Mouse (Mus musculus) frontal cortex, adult 2 months (tissue): ENCODE data around the gene Stk31. TPM values are rescaled to one million over a fixed set of nuclear protein-coding genes. Genes with fewer than 3 reads are reported as not detected.
A peak's percentile ranks its signal among the peaks of the same experiment; 100 is the strongest.
"Not testable (repeated sequence)": the region's sequence is repeated elsewhere in the genome, so short reads cannot be mapped to it uniquely, and the experiment has no call there.

ENCODE experiments used
- DNase-seq, 2 experiments: peaks; one replicate each; pipeline ENCODE4 v3.0.0; 2022; ENCODE audit warnings: low spot score in 1 of 2; ENCODE audit errors: extremely low spot score in 1 of 2
- polyA plus RNA-seq: library from polyadenylated mRNA; depleted of rRNA; stranded (reverse); fragments of >200 nt; gene quantifications from 2 replicates; pipeline ENCODE4 v1.2.3, GENCODE M21; 2012; rRNA removed

Gene Stk31
- polyA plus RNA-seq, result 0.06 and 0.08 TPM in 2 replicates

DNA sequence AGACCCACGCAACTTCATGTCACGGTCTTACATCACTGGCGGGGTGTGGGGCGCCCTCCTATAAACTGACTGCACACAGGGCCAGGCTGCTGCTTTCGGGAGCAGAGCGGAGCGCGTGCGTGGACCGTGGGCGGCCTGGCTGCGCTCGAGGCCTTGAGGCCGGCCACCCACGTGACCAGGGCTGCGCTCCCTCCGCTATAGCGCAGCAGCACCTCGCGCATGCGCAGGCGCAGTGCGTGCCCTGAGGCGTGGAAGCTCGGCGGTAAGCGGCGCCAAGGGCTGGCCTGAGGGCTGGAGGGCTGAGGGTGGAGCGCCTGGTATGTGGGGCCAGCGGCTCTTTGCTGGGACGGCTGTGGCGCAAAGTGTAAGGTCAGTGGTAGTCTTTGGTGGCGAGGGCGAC, at the start of gene Stk31:
Stk31 (plus strand) TSS at position 289 of the 400 bp plus-strand sequence.
- DNase-seq, result peak in 1 of 2 experiments; percentile 7

DNA sequence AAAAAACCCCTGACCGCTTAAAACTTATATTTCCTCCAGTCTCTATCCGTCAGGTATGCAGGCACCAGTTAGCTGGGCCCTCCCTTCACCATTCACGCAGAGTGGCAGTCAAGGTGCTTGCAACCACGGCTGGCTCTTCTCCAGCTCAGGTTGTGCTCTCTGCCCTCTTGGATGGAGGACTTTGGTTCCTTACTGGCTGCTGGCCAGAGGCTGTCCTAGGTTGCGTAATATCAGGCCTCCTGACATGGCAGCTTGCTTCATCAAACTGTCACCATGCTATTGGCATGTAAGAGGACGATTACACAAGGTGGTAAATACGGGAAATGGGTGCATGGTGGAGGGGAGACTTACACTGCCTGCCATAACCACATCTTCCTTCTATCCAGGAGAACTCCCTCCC, 45.6 kb upstream of the Stk31 start:
- DNase-seq, result no peak

DNA sequence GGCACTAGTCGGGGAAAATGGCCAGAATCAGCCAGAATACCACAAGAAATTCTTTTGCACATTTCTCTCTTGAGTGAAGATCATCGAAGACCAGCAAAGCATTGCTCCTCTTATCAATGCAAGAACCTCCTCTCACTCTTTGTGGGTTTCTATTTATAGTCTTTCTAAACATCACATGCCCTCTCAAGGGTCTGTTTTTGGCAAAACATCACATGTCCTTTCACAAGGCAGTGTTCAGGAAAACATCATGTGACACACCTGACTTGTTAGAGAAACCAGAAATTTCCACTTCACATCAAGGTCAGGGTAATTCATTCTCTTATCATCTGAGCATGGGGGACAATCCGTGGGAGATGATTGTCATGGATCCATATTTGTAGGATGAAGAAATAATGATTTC, 40.8 kb upstream of the Stk31 start:
- DNase-seq, result no peak

DNA sequence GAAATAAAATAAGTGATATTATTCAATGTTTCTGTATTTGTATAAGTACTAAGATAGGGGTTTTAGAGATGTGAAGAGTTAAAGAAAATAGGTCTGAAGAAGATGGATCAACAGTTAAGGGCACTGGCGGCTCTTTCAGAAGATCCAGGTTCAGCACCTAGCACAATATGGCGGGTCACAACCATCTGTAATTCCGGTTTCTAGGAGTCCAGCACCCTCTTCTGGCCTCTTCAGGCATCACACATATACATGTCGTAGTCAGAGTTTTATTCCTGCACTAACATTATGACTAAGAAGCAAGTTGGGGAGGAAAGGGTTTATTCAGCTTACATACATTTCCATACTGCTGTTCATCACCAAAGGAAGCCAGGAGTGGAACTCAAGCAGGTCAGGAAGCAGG, 40.2 kb upstream of the Stk31 start:
- no peak for DNase-seq

DNA sequence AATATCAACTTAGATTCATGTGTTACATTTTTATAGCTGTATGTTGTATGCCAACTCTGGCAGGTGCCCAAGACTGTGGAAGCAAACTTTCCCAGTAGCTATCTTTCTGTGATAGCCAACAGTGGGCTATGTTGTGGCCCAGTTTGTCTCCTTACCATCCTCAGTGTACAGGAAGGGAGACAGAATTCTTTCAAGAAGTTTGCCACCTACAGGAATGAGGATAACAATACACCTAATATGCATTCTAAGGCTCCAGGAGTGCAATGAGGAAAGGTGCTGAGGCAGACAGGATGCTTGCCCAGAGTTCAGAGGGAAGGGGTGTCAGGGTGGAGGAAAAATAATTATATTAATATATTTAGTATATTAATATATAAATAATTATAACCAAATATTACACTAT, 35.0 kb upstream of the Stk31 start:
- DNase-seq, result peak in 1 of 2 experiments; percentile 4

DNA sequence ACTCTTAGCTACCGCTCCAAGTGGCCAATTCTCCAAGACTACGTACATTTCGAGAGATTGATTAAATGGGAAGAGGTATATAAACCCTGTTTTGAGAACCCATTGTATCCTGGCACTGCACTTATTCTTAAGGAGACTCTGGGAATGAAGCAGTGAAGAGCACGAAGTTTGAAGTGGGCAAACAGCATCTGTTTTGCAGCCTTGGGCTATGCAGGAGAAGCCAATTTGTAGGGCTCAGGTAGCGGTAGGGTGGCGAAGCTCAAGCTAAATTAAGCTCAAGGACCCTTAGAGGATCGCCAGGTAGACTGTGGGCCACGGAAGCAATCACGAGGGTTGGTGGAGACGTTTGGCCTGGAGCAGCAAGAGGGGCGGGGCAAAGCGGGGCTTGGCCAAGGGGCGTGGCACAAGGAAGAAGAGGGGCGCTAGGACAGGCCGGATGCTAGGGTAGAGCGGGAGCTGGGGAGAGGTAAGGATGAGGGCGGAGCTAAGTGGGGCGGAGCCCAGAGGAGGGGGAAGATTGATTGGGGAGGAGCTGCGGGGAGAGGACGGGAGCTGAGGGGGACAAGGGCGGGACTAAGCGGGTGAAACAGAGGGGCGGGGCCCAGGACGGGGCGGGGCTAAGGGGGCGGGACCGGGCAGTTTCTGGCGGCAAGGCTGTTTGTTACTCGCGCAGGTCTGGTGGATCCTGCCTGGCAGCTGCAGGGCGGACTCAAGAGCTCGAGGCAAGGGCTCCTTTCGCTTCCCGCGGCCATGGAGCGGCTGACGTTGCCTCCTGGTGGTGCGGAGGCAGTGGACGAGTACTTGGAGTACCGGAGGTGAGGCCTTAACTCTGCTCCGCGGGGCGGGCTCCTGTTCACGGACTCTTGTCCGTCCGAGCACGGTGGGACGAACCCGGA, 28.0 kb upstream of the Stk31 start, which contains the start of gene Fam221a:
Fam221a (plus strand) TSS at position 581 of the 896 bp plus-strand sequence.
- DNase-seq, result peak; percentile 36 to 53

DNA sequence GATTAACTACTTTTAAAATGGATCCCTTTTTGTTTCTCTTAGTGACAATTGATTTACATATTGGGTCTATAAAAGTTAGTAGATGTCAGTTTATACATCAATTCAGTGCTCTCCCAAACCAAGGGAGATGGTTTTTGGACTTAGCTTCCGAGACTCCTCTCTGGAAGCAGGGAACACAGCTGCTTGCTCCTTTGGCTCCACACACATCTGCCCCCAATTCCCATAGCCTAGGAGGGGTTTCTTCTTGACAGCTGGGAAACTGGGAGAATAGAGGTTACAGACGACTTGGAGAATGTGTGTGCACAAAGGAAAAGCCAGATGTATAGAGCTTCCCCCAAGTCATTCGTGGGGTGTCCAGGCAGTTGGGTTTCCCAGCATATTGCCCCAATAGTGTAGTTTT, 27.2 kb upstream of the Stk31 start:
- DNase-seq, result no peak

DNA sequence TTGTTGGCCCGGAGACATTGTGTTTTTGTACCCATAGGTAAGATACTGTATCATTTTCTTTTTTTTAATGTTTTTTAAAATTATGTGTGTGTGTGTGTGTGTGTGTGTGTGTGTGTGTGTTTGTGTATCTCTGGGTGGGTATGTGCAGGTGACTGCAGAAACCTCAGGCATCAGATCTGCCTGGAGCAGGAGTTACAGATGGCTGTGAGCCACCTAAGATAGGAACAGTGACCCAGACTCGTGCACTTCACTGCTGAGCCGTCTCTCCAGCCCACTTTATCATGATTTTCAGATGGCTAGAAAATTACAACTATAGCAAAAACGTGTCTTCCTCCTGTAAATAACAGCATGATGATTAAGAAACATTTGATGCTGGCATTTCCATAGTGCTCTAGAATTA, 22.7 kb upstream of the Stk31 start:
- DNase-seq, result no peak

DNA sequence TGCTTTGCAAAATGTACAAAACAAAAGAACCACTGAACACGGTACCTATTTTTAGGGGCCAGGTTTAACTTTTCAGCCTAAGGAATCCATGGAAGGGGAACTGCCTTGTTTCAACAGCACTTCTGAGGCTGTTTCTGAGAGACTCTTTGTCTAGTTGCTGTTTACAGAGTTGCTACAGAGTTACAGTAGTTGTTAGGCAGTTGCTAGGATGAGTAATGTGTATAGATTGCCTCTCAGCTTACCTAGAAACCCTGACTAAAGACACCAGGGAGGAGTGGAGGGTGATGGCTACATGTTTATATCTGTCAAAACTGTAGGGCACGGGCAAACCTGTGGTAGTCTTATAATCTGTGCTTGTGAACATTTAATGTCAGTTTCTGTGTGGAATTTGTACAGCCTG, 21.5 kb upstream of the Stk31 start:
- DNase-seq, result no peak

DNA sequence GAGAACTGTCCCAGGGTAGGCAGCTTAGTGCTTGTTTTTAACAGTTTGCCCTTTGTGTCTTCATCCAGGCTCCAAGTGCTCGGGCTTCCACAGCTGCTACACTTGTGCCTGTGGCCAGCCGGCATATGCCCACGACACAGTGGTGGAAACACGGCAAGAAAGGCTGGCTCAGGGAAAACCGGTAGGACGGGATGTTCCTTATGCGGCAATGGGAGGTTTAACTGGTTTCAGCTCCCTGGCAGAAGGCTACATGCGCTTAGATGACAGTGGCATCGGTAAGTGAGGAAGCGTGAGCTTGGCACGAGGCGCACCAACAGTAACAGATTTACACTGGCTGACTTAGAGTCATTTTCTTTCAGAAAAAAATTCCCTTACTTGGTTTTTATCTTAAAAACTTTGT, 17.1 kb upstream of the Stk31 start:
- DNase-seq, result no peak

DNA sequence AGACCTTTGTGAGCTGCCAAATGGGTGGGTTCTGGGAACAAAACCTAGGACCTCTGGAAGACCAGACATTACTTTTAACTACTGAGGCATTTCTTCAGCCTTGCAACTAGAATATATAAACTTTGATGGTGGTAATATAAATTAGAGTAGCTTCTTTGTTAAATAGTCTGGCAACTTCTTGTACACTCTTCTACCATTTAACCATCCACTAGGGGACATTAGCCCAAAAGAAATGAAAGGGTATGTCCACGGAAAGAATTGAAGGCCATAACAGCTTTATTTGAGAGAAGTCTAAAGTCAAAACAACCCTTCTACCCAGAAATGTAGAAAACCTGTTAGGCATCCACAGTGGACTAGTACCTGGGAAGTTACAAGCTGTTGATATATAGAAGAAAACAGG, 1.1 kb upstream of the Stk31 start:
- no peak for DNase-seq

DNA sequence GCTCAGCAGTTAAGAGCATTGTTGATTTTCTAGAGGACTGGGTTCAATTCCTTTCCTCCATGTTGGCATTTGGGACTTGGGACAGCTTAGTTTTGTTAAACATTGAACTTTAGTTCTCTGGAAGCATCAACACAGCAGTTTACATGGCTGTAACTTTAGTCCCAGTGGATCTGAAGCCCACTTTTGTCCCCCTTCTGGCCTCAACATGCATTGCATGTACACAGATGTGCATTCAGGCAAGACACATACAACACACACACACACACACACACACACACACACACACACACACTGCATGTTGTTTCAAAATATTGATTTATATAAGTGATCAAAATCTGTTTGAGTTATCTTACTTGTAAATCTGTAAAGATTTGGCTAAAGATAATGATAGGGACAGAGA, 2.1 kb downstream of the Stk31 start:
- peak in 1 of 2 experiments; percentile 5 for DNase-seq

DNA sequence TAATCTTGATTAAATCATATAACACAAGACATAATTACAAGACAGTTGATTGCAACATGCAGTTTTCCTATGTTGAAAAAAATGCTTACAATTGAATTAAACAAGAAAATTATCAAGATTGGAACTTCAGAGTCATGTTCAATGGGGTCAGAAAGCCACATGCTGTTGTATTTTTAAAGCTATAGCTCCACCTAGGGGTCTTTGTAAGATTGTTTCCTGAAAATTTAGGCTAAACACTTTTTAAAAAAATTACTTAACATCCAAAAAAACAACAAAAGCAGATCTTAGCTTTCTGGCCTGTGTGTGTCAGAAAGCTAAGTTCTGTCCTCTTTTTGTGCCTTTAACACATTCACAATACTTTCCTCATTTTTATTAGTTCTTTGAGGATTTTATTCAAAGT, 3.0 kb downstream of the Stk31 start:
- peak in 1 of 2 experiments; percentile 58 for DNase-seq

DNA sequence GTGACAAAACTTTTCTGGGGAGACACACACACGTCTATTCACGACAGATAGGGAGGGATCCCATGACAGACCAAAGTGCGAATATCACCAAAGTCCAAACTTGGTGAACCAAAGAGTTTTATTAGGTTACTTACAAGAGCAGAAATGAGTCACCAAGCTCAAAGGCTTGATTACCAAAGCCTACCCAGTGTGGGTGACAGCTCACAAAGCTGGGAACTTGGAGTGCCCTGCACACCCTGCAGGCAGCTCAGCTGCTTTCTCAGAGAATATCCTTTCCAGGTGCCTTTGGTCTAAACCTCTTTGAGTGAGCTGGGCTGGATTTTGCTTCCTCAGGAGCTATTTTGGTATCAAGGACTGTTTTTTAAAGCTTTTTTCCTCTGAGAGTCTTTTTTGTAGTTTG, 15.4 kb downstream of the Stk31 start:
- DNase-seq, result no peak

DNA sequence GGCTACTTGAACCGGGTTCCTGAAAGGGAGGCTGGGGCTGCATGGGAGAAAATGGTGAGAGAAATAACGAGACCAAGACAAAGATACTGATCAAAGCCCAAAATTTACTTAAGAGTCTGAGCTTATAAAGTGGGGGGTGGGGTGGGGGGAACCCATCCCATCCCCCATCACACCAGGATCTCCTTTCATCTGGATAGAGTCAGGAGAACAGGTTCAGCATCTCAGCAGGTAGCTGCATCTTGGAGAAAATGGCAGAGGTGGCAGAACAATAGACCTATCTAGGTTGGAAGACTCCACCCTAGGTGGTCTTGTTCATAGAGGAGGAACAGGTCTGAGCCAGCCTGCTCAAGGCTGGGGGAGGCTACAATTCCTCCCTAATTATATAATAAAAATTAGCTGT, 17.6 kb downstream of the Stk31 start:
- not testable (repeated sequence) for DNase-seq

DNA sequence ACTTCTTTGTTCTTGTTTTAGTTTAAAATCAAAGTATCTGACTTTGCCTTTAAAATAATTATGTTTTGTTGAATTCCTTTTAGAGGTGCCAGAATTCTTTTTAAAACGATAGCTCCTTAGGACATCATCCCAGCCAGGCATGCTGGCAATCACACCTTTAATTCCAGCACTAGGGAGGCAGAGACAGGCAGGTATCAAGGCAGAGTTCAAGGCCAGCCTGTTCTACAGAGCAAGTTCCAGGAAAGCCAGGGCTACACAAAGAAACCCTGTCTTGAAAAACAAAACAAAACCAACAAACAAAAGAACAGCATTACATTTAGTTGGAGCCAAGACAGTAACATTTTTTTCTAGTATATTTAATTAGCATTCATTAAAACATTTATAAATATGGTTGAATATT, 20.6 kb downstream of the Stk31 start:
- DNase-seq, result no peak

DNA sequence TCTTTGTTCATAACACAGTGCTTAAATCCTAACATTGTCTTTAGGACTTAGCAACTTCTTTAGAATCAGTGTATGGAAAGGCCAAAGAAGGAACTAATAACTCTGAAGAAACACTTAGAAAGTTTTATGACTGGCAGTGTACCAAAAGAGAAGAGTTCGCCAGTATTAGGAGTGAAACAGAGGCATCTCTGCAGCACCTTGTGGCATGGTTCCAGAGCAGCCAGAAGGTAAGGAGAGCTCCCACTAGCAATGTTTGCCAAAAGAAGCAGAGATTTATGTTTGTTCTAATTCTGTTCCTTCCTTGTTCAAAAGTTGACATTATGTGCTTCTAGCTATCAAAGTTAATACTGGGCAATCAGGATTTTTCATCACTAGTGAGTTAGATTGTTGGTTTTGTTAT, 41.9 kb downstream of the Stk31 start:
- DNase-seq, result peak in 1 of 2 experiments; percentile 13

DNA sequence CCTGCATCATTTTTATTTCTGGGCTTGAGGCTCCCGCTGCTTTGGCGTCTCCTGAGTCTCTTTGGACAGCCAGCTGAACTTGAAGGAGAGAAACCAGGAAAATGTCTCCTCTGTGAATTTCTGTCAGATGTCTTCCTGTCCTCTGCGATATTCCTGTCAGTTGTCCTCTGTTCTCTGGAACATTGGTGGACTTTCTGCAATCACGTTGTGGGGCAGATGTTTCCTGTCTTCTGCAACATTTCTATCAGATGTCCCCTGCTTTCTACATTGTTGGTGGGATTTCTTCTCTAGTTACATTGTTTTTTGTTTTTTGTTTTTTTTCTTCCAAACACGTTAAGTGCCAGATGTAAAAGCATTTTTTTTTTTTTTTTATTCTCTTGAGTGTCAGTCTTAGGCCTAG, 62.7 kb downstream of the Stk31 start:
- DNase-seq, result no peak

DNA sequence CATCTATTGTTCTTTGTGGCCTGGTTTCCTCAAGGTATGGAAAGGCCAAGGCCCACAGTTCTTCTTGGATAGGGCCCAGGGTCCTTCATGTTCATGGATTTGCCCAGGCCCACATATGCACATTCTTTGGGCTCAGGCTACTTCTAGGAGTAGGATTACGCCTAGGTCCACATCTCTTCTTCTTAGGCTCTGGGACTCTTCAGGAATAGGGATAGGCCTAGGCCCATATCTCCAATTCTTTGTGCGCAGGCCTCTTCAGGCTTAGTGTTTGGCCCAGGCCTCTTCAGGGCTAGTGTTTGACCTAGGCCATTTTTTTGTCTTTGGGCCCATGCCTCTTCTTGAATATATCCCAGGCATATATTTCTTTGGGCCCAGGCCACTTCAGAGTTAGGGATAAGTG, 87.8 kb downstream of the Stk31 start:
- no peak for DNase-seq

DNA sequence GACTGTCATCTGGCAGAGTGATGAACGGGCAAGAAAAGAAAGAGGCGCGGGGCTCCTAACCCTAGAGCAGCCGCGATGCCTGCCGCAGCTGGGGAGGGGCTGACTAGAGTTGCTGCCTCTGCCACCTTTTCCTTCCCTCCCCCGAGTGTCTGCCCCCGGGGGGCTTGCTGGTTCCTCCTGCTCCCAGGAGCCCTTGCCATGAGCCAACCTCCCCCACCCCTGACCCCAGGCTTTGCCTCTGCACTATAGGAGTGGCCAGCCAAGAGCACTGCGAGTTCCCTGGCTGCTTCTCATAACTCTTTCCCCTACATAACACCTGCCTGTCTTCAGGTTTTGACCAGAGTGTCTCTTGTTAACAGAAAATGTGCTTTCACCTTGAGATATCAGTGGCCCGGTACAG, 96.1 kb downstream of the Stk31 start:
- DNase-seq, result no peak

DNA sequence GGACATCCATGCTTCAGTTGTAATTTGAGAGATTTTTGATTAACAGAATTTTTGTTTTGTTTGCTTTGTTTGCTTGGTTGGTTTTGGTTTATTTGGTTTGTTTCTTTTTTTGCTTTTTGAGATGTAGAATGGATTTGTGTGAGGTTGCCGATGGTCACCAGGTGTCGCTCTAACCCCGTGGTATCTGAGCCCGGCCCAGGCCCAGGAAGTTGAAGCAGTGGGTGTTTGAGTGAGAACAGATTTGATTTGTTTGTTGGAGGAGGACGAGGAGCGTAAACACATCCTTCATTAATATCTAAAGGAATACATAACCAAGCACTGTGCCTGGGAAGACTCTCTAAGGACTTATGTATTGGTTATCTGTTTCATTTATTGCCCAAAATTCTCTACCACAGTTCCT, 123.6 kb downstream of the Stk31 start:
- DNase-seq, result peak; percentile 17 to 87
